Mouse (Mus musculus): ENCODE data around the gene Gpr19.

- TF ChIP-seq POLR2A (IDR thresholded peaks at IDR 0.05; ENCODE audit: borderline replicate concordance, low read depth, low read length) (no peak), CTCF (IDR thresholded peaks at IDR 0.05; ENCODE audit: low read depth, low read length) (no peak)
Observed at GRCm38 (mm10) chr6:134918769-134919168, 20.4 kb upstream of the Gpr19 start.

Measured in bone marrow macrophage, adult 2 months (primary cell).